Mouse (Mus musculus) yolk sac, embryonic 10.5 days (tissue): Measurements from ENCODE around the gene Ddrgk1.

Source experiments
- DNase-seq: peaks from one replicate; pipeline ENCODE4 v3.0.0-alpha.2; 2017; ENCODE audit warnings: low spot score

Gene Ddrgk1

GRCm38 (mm10) chr2:130664102-130664701 lies at the start of gene Ddrgk1:
Gene Ddrgk1 (minus strand): TSS chr2:130664659.
- DNase-seq, result peak; percentile 96

- no peak for DNase-seq
Measured at GRCm38 (mm10) chr2:130707057-130707456, 42.6 kb upstream of the Ddrgk1 start.

- DNase-seq, result no peak
Measured at GRCm38 (mm10) chr2:130706602-130707001, 42.1 kb upstream of the Ddrgk1 start.

- DNase-seq, result no peak
Measured at GRCm38 (mm10) chr2:130705178-130705577, 40.7 kb upstream of the Ddrgk1 start.

GRCm38 (mm10) chr2:130704040-130705001 lies 39.9 kb upstream of the Ddrgk1 start:
- DNase-seq, result no peak

GRCm38 (mm10) chr2:130697821-130698266 lies 33.4 kb upstream of the Ddrgk1 start:
- DNase-seq, result no peak

GRCm38 (mm10) chr2:130697153-130697810 lies 32.8 kb upstream of the Ddrgk1 start, which contains the start of gene Slc4a11:
Gene Slc4a11 (minus strand): TSS chr2:130697519.
- peak; percentile 82 for DNase-seq

- DNase-seq, result no peak
Measured at GRCm38 (mm10) chr2:130696700-130697152, 32.3 kb upstream of the Ddrgk1 start.

- DNase-seq, result no peak
Measured at GRCm38 (mm10) chr2:130693563-130693962, 29.1 kb upstream of the Ddrgk1 start.

- no peak for DNase-seq
Measured at GRCm38 (mm10) chr2:130689011-130689410, 24.6 kb upstream of the Ddrgk1 start.

- no peak for DNase-seq
Measured at GRCm38 (mm10) chr2:130685426-130685825, 21.0 kb upstream of the Ddrgk1 start.

- no peak for DNase-seq
Measured at GRCm38 (mm10) chr2:130681531-130681930, 17.1 kb upstream of the Ddrgk1 start.

- no peak for DNase-seq
Measured at GRCm38 (mm10) chr2:130679899-130680298, 15.4 kb upstream of the Ddrgk1 start.

- DNase-seq, result no peak
Measured at GRCm38 (mm10) chr2:130679154-130679553, 14.7 kb upstream of the Ddrgk1 start.

- DNase-seq, result no peak
Measured at GRCm38 (mm10) chr2:130677211-130677610, 12.8 kb upstream of the Ddrgk1 start.

GRCm38 (mm10) chr2:130667559-130667958 lies 3.1 kb upstream of the Ddrgk1 start, which contains the start of gene Itpa:
Gene Itpa (plus strand): TSS chr2:130667610.
- DNase-seq, result peak; percentile 85

GRCm38 (mm10) chr2:130663342-130663741 lies 1.1 kb downstream of the Ddrgk1 start:
- DNase-seq, result no peak

GRCm38 (mm10) chr2:130658530-130658929 lies 5.9 kb downstream of the Ddrgk1 start:
- no peak for DNase-seq

GRCm38 (mm10) chr2:130657541-130657940 lies 6.9 kb downstream of the Ddrgk1 start:
- DNase-seq, result no peak

- DNase-seq, result no peak
Measured at GRCm38 (mm10) chr2:130656536-130656935, 7.9 kb downstream of the Ddrgk1 start.

- DNase-seq, result no peak
Measured at GRCm38 (mm10) chr2:130655660-130656339, 8.7 kb downstream of the Ddrgk1 start.

- DNase-seq, result no peak
Measured at GRCm38 (mm10) chr2:130653760-130654159, 10.7 kb downstream of the Ddrgk1 start.
